Mouse (Mus musculus): Measurements from ENCODE around the gene Pxmp4. TPM values are rescaled to one million over a fixed set of nuclear protein-coding genes. Genes with fewer than 3 reads are reported as not detected.

Pxmp4 gene
- total RNA-seq, 2 experiments from 2014 or later = 12.6 to 14.9 TPM

DNA sequence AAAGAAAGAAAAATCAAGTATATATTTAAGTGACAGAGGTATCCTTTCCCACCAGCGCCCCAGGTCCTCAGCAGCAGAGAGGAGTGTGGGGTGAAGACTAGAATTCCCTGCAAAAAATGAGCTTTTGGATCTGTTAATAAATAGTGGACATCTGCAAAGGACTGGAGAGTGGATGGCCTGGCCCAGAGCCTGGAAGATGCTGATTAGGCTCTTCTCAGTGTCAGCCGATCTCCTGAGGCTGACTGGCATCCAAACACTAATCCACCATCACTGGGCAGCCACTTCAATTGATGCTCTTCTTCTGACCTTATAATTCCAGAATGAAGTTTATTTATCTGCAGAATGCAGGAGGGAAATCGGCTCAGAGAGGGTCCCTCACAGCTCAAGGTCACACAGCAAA is 30.5 kb downstream of the Pxmp4 start:
- no peak for DNase-seq

DNA sequence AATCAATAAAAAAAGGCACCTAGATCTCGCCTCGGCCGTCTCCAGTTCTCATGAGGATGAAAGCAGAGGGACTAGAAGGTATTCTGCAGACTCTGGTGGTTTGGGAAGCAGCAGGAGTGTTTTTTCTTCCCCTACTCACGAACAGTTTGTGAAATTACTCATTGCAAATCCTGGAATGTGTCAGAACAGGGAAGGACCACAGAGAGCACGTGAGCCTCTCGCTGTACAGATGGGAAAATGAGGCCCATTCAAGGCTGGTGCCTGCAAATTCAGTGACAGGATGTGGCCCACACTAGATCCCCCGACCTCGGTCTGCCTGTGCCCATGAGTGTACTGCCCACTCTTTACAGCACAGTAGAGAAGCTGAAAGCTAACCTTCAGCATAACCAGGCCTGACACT is 31.5 kb downstream of the Pxmp4 start:
- no peak for DNase-seq

DNA sequence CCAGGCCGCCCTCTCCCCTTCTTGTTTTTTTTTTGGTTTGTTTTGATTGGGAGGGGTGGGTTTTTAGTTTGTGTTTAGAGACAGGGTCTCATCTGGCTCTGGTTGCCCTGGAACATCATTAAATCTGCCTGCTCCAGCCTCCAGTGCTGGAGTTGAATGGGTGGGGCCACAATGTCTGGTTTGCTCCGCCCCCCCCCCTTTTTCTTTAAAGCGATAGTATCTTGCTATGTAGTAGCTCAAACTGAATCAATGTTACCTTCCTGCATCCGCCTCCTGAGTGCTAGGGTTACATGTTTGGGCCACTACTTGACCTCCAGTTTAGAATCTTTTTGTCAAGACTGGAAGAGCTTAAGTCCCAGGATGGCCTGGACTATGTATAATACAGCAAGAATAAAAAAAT is 32.2 kb downstream of the Pxmp4 start:
- no peak for DNase-seq

DNA sequence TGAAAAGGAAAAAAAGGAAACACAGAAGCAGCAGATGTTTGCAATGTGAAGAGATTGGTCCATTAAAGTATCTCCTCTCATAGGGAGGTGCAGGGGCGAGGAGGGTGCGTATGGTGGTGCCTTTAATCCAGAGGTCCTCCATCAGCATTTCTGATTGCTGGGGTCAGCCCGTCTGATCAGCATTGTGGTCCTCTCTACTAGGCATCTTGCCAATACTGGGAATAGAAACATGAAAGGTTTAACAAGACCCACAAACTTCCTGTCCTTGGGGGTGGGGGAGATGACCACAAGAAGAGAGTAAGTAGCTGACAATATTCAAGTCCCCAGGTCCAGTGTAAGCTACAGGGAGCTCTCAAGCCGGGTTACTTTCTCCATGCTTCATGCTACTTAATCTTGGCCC is 32.8 kb downstream of the Pxmp4 start:
- no peak for DNase-seq

DNA sequence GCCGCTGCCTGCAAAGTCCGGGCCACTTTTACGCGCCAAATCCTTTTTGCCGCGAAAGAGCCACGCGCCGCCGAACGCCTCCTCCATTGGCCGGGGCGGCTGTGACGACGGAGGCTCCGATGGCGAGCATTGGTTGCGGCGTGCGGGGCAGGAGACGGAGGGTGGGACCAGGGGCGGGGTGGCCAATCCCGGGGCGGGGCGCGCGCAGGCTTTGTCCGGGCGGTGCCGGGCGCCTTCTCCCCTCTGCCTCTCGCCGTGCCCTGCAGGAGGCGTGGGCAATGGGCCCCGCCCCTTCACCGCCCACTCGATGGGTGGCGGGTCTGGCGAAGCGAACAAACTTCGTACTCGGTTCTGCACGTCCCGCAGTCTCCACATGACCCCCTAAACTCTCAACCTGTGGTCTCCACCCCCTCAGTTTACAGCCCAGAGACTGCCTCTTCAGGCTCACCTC is 33.6 kb downstream of the Pxmp4 start, which contains the start of gene E2f1:
E2f1 (minus strand) TSS at position 57 of the 451 bp plus-strand sequence.
- DNase-seq = peak; percentile 98

DNA sequence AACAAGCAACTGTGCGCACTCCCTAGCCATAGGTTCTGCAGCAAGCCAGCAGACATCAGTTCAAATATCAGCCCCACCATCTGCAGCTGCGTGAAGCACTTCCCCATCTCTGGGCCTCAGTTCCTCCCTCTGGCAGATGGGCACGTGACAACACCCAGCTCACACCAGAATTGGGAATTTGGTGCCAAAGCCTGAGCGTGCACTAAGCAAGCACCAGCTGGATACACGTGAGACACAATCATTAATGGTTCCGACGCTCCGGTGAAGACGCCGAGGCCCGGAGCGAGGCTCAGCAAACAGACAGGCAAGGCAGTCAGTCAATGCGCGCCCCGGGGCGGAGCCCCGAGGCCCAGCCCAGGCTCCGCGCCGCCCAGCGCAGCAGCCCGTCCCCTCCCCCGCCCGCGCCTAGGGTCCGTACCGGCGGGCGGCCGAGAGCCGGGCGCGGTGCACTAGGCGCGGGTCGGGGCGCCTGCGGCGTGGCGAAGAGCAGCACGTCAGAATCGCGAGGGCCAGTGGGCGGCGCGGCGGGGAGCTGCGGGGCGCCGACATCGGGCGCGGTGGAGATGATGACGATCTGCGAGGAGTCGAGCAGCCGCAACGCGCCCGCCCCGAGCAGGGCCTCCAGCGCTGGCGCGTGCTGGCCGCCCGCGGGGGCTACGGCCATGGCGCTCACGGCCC is 34.3 kb downstream of the Pxmp4 start:
- DNase-seq = peak; percentile 57

DNA sequence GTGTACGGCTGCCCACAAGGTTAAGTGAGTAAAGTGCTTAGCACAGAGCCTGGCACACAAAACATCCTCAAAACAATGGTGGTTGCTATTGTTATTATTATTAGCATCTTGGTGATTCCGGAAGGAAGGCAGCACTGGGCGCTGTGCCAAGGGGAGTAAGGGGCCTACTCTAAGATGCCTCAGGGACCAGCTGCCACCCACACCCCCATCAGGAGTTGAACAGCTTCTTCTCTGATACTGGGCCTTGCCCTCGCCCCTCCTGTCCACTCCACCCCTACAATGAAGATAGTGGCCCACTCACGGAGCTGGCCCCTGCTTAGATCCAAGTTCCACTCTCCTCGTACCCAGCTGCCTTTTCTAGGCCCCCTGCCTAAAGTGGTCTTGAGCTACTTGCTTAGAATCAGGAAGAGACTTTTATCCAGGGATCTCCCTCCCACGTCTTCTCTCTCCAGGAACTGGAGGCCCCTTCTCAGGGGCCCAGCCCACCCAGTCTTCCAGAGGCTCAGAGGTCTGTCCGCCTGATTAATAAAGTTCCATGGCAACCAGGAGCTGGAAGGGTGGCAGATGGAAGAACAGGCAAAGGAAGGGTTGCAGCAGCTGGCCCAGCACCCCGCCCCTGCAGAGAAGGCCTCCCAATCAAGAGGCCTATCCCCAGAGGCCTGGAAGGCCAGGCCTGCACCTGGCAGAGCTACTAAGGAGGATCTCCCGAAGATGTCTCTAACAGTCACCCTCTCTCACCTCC is 35.0 kb downstream of the Pxmp4 start:
- DNase-seq = no peak

DNA sequence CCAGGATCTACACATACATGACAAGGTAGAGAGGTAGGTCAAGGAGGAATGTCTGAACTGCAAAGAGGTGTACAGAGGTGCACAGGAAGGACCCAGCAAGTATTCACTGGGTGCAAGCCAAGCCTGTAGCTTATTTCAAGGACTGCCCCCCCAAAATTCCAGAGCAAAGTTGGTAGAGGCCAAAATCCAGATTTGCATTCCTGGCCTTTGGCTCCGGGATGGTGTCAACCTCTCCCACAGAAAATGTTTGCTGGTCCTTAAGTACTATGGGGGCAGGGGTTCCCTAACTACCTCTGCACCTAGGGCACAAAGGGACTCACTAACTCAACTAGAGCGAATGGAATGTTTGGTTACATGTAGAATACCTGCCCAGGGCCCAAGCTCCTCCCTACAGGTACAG is 35.7 kb downstream of the Pxmp4 start:
- DNase-seq = no peak

DNA sequence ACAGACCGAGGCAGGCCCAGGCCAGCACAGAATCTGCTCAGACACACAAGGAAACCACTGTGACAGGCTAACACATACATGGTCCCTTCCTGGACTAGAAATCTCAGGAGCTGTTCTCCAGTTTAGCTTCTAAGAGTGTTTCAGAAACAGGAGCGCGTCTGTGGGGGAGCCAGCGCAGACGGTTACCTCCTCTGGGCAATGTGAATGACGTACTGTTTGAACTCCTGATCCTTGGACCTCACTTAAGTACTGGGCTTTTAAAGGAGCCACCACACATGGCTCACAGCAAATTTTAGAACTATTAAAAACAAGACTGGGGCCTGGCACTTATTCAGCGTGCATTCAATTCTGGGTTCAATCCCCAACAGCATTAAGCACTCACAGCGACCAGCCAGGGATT is 36.9 kb downstream of the Pxmp4 start:
- no peak for DNase-seq

DNA sequence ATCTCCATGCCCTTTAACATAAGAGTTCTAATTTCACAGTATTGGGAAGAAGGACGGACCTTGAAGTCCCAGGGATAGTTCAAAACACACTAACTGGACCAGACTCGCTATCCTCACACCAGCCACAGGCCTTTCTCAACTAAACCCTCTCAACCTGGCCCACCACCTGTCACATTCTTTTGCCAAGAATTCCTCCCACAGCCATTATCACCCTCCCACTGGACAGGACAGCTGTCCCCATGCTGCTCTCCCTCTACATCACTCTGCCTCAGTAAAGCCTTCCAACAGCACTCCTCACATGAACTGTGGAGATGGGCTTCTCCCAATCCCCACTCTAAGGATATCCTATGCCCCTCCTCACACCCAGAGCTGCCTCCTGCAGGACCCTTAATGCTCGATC is 37.9 kb downstream of the Pxmp4 start:
- DNase-seq = no peak

DNA sequence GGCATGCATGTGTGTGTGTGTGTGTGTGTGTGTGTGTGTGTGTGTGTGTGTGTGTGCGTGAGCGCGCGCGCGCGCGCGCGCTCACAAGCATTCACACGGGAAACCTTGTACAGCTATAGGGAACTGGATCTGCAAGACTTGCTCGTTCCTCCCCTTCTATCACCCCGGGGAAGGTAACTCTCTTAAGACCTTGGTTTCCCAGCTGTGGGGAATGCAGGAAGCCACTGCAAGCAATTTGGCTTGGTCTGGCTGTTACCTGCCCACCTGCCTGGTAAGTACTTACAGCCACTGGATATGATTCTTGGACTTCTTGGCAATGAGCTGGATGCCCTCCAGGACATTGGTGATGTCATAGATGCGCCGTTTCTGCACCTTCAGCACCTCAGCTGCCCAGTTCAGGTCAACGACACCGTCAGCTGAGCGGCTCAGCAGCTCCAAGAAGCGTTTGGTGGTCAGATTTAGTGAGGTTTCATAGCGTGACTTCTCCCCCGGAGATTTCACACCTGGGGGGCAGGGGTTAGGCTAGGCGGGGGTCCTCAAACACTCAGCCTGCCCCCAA is 39.8 kb downstream of the Pxmp4 start:
- no peak for DNase-seq

DNA sequence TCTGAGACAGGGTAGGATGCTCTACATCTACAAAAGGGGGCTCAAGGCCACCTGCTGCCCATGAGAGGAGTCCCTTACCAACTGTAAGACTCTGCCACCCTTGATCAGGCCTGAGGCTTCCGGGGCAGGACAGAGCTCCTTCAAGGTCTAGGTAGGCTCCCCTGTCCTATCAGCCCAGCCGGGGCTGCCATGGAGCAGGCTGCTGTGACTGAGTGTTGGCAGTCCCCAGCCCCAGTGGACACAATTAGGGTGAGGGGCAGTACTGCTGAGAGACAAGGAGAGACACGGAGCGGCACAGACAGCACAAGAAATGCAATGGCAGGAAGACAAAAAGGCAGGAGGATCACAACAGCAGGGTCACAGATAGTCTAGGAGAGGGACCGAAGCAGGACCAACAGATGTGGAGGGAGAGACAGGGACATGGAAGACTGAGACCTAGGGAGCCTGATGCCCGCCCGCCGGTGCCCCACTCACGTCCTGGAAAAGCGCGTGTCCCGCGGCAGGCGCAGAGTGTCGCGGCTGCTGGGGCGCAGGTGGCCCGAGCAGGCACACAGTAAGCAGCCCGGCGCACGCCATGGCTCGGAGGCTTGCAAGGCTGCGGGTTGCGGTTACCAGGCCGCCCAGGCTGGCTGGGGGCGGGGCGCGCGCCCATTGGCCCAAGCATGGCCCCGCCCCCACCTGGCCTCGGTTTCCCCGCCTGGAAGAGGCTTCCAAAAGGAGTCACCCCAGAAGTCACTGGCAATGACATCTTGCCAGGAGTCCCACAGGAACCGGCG is 45.1 kb downstream of the Pxmp4 start, which contains the start of gene Necab3:
Necab3 (minus strand) TSS at position 627 of the 776 bp plus-strand sequence.
- DNase-seq = peak; percentile 54

DNA sequence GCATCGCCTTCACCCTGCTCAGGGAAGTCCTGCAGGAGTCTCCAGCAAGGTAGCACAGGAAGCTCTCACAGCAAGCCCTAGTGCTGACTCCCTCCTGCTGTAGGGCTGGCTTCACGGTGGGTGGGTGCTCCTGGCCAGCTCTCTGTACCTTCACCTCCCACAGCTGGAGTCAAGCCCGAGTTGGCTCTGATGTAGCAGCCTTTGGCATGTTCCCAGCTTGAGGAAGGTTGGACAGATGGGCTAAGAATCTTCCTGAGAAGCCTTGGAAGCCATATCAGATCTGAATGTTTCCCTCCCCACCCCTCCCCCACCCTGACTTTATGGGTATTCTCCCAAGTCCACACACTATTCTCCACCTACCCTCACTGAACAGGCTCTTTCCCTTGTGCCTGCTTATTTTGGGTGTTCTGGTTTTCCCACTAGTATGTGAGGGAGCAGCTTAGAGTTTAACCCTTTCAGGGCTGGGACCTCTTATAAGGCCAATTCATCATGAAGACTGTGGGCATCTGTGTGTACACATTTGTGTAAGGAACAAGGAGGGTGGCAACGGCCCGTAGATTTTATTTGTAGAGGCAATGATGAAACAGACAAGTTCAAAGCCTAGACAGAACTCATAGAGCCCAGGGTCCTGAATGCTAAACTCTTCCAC is 46.2 kb downstream of the Pxmp4 start:
- DNase-seq = no peak

DNA sequence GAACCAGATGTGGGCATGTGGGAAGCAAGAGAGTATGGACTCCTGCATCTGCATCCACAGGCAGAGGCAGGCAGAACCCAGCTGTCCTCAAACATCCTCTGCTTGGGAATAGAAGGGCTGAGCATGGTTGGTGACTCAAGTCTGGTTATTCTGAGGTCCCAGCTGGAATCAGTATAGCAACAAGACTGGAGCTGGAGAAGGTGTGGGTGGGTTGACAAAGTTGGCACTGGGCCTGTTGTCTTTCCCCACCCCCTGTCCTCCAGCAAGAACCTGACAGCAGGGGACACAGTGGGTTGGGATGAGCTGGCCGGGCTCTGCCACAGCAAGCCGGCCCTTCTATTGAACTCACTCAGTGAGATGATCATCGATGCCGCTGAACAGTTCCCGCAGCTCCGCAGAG is 48.3 kb downstream of the Pxmp4 start:
- DNase-seq = no peak

DNA sequence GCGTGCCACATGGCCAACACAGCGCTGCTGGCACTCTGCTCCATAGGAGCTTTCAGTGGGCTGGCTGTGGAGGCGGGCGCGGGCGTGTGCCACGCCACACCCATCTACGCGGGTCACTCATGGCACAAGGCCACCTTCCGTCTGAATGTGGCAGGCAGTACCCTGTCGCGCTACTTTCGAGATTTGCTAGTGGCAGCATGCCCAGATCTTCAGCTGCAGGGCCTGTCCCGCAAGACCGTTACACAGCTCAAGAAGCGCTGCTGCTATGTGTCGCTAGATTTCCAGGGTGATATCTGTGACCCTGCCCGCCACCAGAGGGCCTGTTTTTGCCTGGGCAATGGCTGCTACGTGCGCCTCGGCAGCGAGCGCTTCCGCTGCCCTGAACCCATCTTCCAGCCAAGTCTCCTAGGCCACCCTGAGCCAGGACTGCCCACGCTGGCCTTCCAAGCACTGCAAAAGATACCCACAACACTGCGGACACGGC is 51.0 kb downstream of the Pxmp4 start:
- DNase-seq = peak; percentile 73

DNA sequence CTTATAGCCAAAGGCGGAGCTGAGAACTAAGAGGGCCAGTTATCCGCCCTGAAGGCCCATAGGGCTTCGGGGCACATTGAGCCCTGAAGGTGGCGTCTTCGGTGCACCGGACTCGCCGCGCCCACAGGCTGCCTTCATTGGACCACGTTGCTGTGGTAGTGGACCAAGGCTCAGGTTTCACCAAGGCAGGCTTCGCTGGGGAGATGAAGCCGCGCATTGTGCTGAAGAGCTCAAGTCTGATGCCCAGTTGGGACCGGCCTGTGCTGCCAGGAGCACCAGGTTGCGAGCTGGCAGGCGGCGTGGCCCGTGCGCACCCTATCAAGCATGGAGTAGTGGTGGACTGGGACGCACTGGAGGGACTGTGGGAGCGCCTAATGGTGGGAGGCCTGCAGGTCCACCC is 51.6 kb downstream of the Pxmp4 start:
- peak; percentile 37 for DNase-seq

DNA sequence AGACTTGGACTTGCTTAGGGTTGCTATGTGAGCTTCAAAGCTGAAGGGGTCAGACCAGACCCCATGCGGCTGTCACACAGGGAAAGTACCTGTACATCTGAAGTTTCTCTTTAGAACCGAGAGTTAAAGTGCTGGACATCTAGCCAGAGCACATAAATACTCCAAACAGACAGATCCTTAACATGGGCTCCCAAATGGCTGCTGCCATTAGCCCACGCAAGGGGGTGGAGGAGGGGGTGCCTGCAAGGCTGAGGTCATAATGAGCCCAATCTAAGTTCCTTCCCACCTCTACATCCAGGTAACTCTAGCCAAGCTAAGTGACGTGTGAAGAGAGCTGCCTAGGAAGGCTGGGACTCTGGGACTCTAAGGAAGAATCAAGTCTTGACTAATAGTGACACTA is 52.0 kb downstream of the Pxmp4 start, which contains the start of gene Actl10:
Actl10 (plus strand) TSS at position 301 of the 400 bp plus-strand sequence.
- DNase-seq = no peak

DNA sequence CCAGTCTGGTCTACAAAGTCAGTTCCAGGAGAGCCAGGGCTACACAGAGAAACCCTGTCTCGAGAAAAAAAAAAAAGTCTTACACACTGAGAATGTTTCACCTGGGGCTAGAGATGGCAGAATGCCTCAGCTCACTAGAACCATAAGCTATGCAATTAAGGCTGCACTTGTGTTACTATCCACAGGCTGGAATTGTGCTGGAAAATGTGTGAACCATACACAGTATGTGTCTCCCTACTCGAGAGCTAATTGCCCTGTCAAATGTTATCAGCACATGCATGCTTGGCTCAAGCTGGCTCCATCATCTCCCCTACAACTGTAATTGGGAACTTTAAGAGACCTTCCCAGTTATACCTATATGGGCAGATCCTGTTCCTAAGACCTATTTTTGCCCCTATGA is 52.6 kb downstream of the Pxmp4 start:
- DNase-seq = no peak

DNA sequence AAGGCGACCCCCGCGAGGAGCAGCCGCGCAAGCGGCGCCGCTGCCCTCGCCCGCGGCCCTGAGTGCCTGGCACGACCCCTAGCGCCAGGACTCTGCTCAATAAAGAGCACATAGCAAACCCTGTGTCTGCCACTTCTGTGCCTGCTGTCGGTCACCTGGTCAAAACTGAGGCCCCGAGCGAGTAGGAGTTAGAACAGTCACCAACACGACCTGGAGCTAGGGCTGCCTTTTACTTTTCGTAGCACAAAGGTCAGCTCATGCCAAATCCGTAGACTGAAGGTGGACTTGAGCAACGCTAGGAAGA is 53.7 kb downstream of the Pxmp4 start:
- DNase-seq = no peak

DNA sequence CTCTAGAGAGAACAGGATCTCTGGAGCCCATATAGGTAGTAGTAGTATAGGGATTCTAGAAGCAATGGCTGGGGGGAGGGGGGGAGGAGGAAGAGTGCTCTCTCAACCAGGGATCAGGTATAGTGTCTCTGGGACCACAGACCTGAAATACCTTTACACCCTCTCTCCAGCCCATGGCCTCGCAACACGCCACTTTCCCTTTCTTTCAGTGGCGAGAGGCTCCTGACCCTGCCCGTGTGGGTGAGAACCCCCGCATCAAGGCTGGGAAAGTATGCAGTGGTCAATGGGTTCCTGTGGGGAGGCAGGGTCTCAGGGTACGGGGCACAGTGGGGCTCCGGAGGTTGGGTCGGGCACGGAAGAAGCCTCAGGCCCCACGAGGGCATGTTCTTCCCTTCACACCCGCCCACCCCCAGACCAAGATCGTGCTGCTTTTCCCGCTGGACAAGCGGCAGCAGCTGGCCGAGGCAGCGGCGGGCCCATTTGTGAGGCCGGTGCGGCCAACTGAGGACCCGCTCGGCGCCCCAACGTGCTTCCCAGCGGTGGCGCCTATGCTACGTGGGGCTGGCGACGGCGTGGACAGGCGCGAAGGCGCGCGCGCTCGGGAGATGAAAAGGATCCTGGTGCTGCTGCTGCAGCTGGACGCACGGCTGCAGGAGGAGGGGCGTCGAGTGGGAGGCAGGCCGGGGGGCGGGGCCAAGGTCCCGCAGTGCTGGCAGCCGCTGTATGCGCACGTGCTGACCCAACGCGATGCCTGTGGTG is 54.2 kb downstream of the Pxmp4 start:
- peak; percentile 55 for DNase-seq

DNA sequence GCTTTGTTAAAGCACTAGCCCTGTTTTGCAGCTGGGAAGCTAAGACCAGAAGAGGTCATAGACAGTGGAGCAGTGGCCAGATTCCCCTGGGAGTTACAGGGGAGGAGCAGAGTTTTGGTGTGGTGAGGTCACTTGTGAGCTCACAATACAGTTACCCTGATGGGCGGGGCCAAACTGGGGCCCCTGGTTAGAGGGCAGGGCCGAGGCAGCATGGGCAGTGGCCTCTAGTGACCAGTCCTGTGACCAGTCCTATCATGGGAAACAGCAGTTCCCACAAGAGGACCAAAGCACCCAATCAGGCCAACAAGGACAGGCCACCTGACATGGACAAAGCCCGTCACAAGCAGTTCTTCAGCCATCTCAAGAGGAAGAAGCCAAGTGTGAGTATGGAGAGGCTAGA is 54.8 kb downstream of the Pxmp4 start:
- peak; percentile 32 for DNase-seq
